Mouse (Mus musculus) kidney, embryonic 15.5 days (tissue): ENCODE results near the gene Plekhb2. TPM values are rescaled to one million over a fixed set of nuclear protein-coding genes. Genes with fewer than 3 reads are reported as not detected.

Experiments
- ATAC-seq: fragments of 200-750 bp; cut with Nextera tagmentation; replicated peaks from 2 replicates; pipeline ENCODE4 v1.8.0; 2017; ENCODE audit warnings: moderate TSS enrichment; ENCODE audit not compliant: low FRiP score
- H3K27ac ChIP-seq: fragments of 300-500 bp; sonication (generic); 2 replicates; pipeline ENCODE4 v1.5.1; 2015; ENCODE audit warnings: mild to moderate bottlenecking, inconsistent platforms
- H3K27me3 ChIP-seq: fragments of 300-500 bp; sonication (generic); 2 replicates; pipeline ENCODE4 v1.6.1; 2015; ENCODE audit warnings: inconsistent platforms
- H3K36me3 ChIP-seq: fragments of 300-500 bp; sonication (generic); 2 replicates; pipeline ENCODE4 v1.6.1; 2015; ENCODE audit warnings: inconsistent platforms
- H3K4me1 ChIP-seq: fragments of 300-500 bp; sonication (generic); 2 replicates; pipeline ENCODE4 v1.6.1; 2015; ENCODE audit warnings: inconsistent platforms
- H3K4me2 ChIP-seq: fragments of 300-500 bp; sonication (generic); 2 replicates; pipeline ENCODE4 v1.6.1; 2015; ENCODE audit warnings: moderate library complexity, mild to moderate bottlenecking, inconsistent platforms
- H3K4me3 ChIP-seq: fragments of 300-500 bp; sonication (generic); replicated peaks from 2 replicates; pipeline ENCODE4 v1.5.1; 2015; ENCODE audit warnings: mild to moderate bottlenecking, inconsistent platforms
- H3K9ac ChIP-seq: fragments of 300-500 bp; sonication (generic); 2 replicates; pipeline ENCODE4 v1.6.1; 2015; ENCODE audit warnings: mild to moderate bottlenecking, inconsistent platforms
- H3K9me3 ChIP-seq: fragments of 300-500 bp; sonication (generic); replicated peaks from 2 replicates; pipeline ENCODE4 v1.6.1; 2016; ENCODE audit warnings: inconsistent platforms
- WGBS: fragments of 180-500 bp; shearing (Covaris S2); methylation state at CpG from one replicate; pipeline ENCODE4 v1.1.7; 2015; ENCODE audit warnings: mixed read lengths; 5-methylcytosine and 5-hydroxymethylcytosine counted together
- polyA plus RNA-seq: library from polyadenylated mRNA; unstranded; fragments of >200 nt; fragmentation: Nextera tagmentation; extraction: Ambion mirVana; gene quantifications from 2 replicates; pipeline ENCODE4 v1.2.1, GENCODE M21; 2015

Gene Plekhb2
- polyA plus RNA-seq, 1 experiment from 2014 or later: 34.2 TPM

DNA sequence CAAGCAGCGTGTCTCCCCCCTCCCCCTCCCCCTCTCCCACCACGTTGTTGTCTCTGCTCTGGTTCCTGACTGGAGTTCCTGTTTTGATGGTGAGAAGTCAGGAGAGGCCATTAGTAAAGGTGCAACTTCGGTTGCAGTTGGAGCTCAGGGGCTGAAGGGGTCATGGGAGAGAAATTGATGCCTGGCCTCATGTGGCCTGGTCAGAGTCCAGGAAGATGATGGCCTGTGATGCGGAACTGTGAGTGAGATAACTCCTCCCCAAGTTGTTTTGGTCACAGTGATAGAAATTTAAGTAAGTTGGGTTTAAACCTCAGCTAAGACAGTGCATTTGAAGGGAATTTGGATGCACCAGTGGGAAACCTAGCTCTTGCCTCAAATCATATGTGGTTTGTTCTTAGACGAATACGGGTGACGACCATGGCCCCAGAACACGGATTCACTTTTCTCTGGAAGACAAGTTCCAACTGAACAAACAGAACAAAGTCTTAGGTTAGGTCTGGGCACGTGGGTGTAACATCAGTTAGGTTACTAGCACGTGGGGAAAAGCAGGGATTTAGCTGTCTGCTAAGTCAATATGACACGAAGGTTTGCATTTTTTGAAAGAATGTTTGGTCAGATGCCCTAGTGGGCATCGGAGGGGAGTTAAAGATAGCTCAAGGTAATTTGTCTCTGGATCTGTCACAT, 5.4 kb downstream of the Plekhb2 start:
- Histone ChIP-seq H3K4me1 (peaks cover 30% of the 10 kb centered on the region), H3K9ac (no peak overlapping the region), H3K9me3 (no peaks in the 10 kb centered on the region), H3K27me3 (no peaks in the 10 kb centered on the region), H3K4me3 (no peak overlapping the region), H3K36me3 (no peaks in the 10 kb centered on the region), H3K27ac (no peak overlapping the region), H3K4me2 (no peak overlapping the region)
- ATAC-seq: no peak
- WGBS: 55% methylated on average over 12 of the region's 12 CpGs

DNA sequence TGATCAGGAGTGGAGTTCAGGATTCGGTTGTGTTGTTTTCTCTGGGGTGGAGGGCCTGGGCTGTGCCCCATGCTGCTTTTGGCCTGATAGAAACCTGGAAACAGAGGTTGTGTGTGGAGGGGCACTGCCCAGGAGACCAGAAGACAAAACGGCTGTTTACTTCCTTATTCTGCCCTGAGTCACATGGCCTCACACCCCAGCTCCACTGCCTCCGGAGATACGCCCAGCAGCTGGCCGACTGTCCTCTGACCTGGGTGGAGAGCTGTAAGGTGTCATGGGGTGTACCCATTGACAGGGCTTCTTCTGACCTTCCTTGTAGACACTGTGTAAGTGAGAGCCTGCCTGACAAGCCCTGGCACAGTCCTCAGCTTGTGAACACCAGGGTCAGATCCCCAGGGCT, 8.9 kb downstream of the Plekhb2 start:
- no peak overlapping the region for H3K4me3 ChIP-seq
- H3K9me3 ChIP-seq: no peaks in the 10 kb centered on the region
- H3K4me1 ChIP-seq: 0 out of 2 replicates have a peak, but pooled peaks cover 10% of the 10 kb centered on the region
- H3K4me2 ChIP-seq: no peak overlapping the region
- H3K36me3 ChIP-seq: peaks cover 18% of the 10 kb centered on the region
- no peaks in the 10 kb centered on the region for H3K27me3 ChIP-seq
- H3K9ac ChIP-seq: no peak overlapping the region
- ATAC-seq: no peak
- no peak overlapping the region for H3K27ac ChIP-seq
- WGBS: 65% methylated on average over 5 of the region's 5 CpGs

DNA sequence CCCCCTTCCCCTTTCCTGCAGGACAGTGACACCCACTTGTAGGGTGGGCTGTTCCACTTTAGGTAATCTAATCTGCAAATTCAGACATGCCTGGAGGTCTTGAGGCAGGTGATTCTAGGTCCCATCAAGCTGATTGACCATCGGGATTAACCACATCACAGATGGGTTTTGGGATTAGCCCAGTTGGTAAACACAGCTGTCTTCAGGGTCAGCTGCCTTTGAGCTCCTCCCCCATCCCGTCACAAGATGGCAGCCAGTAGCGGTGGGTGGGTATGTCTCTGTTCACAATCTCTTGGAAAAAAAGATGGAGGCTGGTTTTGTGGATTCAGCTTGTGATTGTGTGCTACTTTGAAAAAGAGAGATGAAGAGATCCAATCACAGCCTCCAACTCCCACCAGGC, 10.0 kb downstream of the Plekhb2 start:
- Histone ChIP-seq H3K27me3 (no peaks in the 10 kb centered on the region), H3K27ac (no peak overlapping the region), H3K9ac (no peak overlapping the region), H3K4me1 (0 out of 2 replicates have a peak, but pooled peaks cover 10% of the 10 kb centered on the region), H3K4me2 (no peak overlapping the region), H3K4me3 (no peak overlapping the region), H3K36me3 (peaks cover 28% of the 10 kb centered on the region), H3K9me3 (no peaks in the 10 kb centered on the region)
- 89% methylated on average over 3 of the region's 3 CpGs for WGBS
- no peak for ATAC-seq

DNA sequence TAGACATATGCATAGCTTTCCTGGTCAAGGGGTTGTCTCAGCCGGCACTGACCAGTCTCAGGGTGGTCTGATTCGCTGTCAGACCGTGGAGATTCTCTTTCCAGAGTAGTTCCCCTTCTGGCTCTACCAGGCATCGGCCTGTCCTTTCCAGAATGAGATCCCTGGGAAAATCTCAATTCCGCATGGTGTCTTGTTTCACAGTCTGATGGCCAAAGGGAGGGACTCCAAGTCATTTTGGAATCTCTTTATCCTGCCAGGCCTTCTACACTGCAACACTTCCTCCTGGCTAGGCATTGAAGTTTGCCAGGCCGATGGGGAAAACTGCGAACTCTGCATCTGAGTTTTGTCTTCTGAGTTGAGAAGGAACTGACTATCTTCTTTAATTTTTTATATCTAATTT, 10.4 kb downstream of the Plekhb2 start:
- Histone ChIP-seq H3K9ac (no peak overlapping the region), H3K4me2 (no peak overlapping the region), H3K4me1 (0 out of 2 replicates have a peak, but pooled peaks cover 7% of the 10 kb centered on the region), H3K4me3 (no peak overlapping the region), H3K27me3 (no peaks in the 10 kb centered on the region), H3K36me3 (peaks cover 32% of the 10 kb centered on the region), H3K9me3 (no peaks in the 10 kb centered on the region), H3K27ac (no peak overlapping the region)
- ATAC-seq: no peak
- WGBS: 64% methylated on average over 7 of the region's 7 CpGs

DNA sequence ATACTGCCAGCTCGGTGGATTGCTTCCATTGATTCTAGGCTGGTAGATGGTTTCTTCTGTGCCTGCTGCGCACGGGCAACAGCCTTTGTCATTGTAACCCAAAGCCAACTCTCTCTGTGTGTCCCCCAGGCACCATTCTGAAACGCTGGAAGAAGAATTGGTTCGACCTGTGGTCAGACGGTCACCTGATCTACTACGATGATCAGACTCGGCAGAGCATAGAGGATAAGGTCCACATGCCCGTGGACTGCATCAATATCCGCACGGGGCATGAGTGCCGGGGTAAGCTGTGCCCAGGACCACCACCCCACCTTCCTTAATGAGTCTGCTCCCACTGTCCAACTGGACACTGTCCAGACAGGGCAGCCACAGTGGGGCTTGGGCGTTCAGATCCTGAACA, 13.1 kb downstream of the Plekhb2 start:
- WGBS: 85% methylated on average over 13 of the region's 13 CpGs
- H3K9ac ChIP-seq: no peak overlapping the region
- no peak overlapping the region for H3K27ac ChIP-seq
- no peak for ATAC-seq
- no peaks in the 10 kb centered on the region for H3K9me3 ChIP-seq
- peaks cover 36% of the 10 kb centered on the region for H3K36me3 ChIP-seq
- H3K27me3 ChIP-seq: no peaks in the 10 kb centered on the region
- H3K4me1 ChIP-seq: 0 out of 2 replicates have a peak, but pooled peaks cover 6% of the 10 kb centered on the region
- no peak overlapping the region for H3K4me3 ChIP-seq
- no peak overlapping the region for H3K4me2 ChIP-seq

DNA sequence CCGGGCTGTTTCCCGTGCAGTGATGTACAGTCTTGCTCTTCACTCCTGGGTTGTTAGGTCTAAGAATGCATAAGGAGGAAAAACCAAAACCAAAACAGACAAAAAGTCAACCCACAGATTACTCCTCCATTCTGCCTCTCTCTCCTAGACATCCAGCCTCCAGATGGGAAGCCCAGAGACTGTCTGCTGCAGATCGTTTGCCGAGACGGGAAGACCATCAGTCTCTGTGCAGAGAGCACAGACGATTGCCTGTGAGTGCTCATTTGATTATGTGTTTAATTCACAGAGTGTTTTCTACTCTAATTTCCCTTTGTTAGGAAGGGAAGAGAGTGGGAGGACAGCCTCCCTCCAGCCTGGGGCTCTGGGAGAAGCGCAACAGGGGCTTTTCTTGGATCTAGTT, 13.5 kb downstream of the Plekhb2 start:
- Histone ChIP-seq H3K9me3 (no peaks in the 10 kb centered on the region), H3K4me3 (no peak overlapping the region), H3K9ac (0 out of 2 replicates have a peak overlapping the region, but pooled peaks have one; percentile 10), H3K36me3 (peaks cover 39% of the 10 kb centered on the region), H3K27ac (no peak overlapping the region), H3K27me3 (no peaks in the 10 kb centered on the region), H3K4me2 (no peak overlapping the region), H3K4me1 (0 out of 2 replicates have a peak, but pooled peaks cover 6% of the 10 kb centered on the region)
- WGBS: 75% methylated on average over 7 of the region's 7 CpGs
- ATAC-seq: no peak

DNA sequence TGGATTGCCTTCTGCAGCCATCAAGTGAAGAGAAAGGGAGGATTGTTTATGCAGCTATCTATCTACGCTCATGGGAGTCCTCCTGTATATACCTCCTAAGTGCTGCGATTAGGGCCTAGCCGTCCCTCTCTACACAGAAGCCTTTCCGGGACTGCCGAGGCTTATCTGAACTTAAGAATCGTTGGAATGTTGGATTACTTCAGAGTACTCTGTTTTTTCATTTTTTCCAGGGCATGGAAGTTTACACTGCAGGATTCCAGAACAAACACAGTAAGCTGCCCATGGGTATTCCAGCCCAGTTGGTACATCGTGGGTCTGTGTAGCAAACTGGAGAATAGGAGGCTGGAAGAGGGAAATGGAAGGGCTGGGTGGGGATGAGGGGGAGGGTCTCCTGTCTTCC, 14.5 kb downstream of the Plekhb2 start:
- Histone ChIP-seq H3K36me3 (peaks cover 47% of the 10 kb centered on the region), H3K4me1 (0 out of 2 replicates have a peak, but pooled peaks cover 6% of the 10 kb centered on the region), H3K27ac (no peak overlapping the region), H3K4me2 (no peak overlapping the region), H3K4me3 (no peak overlapping the region), H3K9me3 (no peaks in the 10 kb centered on the region), H3K9ac (no peak overlapping the region), H3K27me3 (no peaks in the 10 kb centered on the region)
- ATAC-seq: no peak
- 75% methylated on average over 7 of the region's 7 CpGs for WGBS

DNA sequence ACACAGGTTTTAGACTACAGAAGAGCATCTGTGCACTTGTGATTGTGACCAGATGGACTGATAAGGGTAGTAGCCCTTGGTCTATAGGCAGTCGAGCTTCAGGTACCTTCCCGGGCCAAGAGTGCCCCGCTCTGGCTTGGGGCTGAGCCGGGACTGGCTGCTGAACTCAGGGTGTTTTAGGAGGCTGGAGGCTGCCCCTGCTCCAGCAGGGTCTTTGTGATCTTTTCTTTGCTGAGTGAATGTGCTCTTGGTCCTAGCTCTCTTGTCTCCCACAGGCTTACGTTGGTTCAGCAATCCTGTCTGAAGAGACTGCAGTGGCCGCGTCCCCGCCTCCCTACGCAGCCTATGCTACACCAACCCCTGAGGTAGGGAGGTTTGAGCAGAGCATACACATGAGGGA, 16.1 kb downstream of the Plekhb2 start:
- no peak overlapping the region for H3K9ac ChIP-seq
- no peak for ATAC-seq
- no peak overlapping the region for H3K4me3 ChIP-seq
- H3K36me3 ChIP-seq: peaks cover 59% of the 10 kb centered on the region
- H3K4me1 ChIP-seq: 0 out of 2 replicates have a peak, but pooled peaks cover 3% of the 10 kb centered on the region
- no peak overlapping the region for H3K27ac ChIP-seq
- no peaks in the 10 kb centered on the region for H3K9me3 ChIP-seq
- H3K4me2 ChIP-seq: no peak overlapping the region
- H3K27me3 ChIP-seq: no peaks in the 10 kb centered on the region
- WGBS: 91% methylated on average over 9 of the region's 9 CpGs

DNA sequence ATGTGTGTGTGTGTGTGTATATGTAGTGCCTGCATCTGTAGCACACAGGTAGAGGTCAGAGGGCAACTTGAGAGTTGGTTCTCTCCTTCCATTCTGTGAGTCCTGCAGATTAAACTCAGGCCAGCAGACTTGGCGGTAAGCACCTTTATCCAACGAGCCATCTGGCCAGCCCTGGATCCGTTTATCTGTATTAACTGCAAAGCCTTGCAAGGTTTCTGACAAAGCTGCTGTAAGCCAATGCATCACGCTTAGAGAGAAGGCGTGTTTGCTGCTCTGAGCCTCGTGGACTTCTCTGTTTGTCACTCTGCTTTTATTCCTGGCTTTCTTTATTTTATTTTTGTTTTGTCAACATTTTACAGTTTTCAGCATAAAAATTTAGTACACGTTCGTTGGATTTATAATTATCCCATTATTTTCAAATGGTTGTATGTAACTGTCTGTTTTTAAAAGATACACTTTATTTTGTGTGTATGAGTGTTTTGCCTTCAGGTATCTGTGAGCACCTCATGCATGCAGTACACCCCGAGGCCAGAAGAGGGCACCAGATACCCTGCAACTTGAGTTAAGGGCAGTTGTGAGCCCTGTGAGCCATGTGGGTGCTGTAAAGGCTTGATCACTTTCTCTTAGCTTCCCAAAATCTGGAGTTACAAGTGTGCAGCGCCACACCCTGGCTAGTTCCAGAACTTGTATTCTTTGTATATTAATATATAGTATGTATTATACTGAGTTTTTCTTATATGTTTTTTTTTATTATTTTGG, 17.2 kb downstream of the Plekhb2 start:
- Histone ChIP-seq H3K27me3 (no peaks in the 10 kb centered on the region), H3K27ac (no peak overlapping the region), H3K4me2 (no peak overlapping the region), H3K4me1 (no peaks in the 10 kb centered on the region), H3K36me3 (peaks cover 69% of the 10 kb centered on the region), H3K9me3 (no peaks in the 10 kb centered on the region), H3K4me3 (no peak overlapping the region), H3K9ac (no peak overlapping the region)
- ATAC-seq: peak; percentile 50; the same call in 1 of the 2 replicates
- whole genome bisulfite sequencing: 59% methylated on average over 10 of the region's 10 CpGs

DNA sequence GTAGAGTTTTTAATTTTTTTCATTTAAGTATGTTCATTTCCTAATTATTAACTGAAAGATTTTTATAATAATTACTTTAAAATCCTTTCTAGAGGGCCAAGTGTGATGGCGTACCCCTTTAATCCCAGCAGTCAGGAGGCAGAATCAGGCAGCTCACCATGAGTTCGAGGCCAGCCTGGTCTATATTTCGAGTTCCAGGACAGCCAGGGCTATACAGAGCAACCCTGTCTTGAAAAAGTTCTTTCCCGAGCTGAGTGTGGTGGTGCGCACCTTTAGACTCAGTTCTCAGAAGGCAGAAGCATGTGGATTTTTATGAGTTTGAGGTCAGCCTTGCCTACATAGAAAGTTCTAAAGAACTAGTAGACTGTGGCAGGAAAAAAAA, 17.8 kb downstream of the Plekhb2 start:
- H3K4me2 ChIP-seq: no peak overlapping the region
- no peaks in the 10 kb centered on the region for H3K9me3 ChIP-seq
- no peaks in the 10 kb centered on the region for H3K4me1 ChIP-seq
- no peak overlapping the region for H3K27ac ChIP-seq
- peaks cover 65% of the 10 kb centered on the region for H3K36me3 ChIP-seq
- no peak overlapping the region for H3K9ac ChIP-seq
- no peak overlapping the region for H3K4me3 ChIP-seq
- no peak for ATAC-seq
- H3K27me3 ChIP-seq: no peaks in the 10 kb centered on the region
- 93% methylated on average over 5 of the region's 5 CpGs for WGBS

DNA sequence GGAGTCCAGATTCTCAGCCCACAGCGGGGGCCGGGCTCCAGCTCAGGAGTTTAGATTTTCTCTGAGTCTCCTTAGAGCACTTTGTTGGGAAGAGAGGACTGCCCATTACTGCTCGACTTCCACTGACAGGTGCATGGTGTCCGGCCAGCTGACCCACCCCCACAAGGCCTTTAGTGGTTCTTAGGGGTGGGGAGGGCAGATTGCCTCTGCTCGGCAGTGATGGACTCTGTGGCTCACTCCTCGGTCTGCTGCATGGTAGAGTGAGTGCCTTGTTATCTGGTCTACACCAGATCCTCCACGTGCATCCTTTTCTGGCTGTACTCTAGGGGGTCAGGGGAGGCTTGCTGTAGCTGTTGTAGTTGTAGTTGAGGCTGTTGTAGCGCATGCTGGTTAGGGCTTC, 18.6 kb downstream of the Plekhb2 start:
- Histone ChIP-seq H3K4me1 (no peaks in the 10 kb centered on the region), H3K36me3 (peaks cover 57% of the 10 kb centered on the region), H3K27me3 (no peaks in the 10 kb centered on the region), H3K4me2 (no peak overlapping the region), H3K9me3 (no peaks in the 10 kb centered on the region), H3K9ac (no peak overlapping the region), H3K27ac (no peak overlapping the region), H3K4me3 (no peak overlapping the region)
- WGBS: 91% methylated on average over 8 of the region's 8 CpGs
- no peak for ATAC-seq

DNA sequence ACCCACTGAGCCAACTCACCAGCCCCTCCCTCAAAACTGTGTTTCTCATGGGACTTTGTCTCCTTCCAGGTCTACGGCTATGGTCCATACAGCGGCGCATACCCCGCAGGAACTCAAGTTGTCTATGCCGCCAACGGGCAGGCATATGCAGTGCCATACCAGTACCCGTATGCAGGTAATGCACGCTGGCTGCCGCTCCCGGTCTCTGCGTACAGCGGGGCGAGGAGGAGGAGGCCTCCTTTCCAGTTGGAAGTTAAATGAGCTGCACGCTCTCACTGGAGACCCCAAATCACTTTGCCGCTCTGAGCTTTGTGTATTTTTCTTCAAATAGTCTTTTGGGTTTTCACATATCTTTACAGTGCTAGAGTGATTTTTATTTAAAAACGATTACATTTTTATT, 19.5 kb downstream of the Plekhb2 start:
- Histone ChIP-seq H3K27me3 (no peaks in the 10 kb centered on the region), H3K4me2 (no peak overlapping the region), H3K4me3 (no peak overlapping the region), H3K9ac (no peak overlapping the region), H3K4me1 (no peaks in the 10 kb centered on the region), H3K36me3 (peaks cover 49% of the 10 kb centered on the region), H3K9me3 (no peaks in the 10 kb centered on the region), H3K27ac (no peak overlapping the region)
- no peak for ATAC-seq
- WGBS: 93% methylated on average over 16 of the region's 16 CpGs
